In the genomic region with DNA sequence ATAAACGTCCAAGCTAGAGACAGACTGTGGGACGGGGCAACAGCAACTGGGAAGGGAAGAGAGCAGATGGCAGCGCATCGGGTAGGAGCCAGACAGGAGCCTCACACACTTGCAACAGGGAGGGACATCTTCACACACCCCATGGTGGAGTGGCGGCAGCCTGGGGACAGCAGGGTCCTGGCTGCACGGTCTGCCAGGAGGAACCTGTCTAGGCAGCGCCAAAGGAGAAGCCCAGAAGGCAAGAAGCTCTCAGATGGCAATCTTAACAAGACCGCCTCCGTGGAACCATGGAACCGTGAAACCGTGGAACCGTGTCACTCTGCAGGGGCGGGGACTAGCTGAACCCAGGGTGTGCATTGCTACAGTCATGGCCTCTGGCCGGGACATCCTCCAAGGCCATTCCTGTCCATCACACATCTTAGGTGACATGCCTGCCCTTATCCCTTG, we compare ENCODE assay signal across 7 mouse cellular contexts. TPM values are rescaled to one million over a fixed set of nuclear protein-coding genes. Genes with fewer than 3 reads are reported as not detected.
DNase-seq lines count a peak whose midpoint lies in the region; ATAC-seq lines count a peak whose summit lies in the region.

No protein-coding gene starts in this region.

- no peak for ATAC-seq in limb, embryonic 12.5 days (ENCODE audit: insufficient number of reproducible peaks, insufficient read depth, low FRiP score, low TSS enrichment, low read depth)
- ATAC-seq in midbrain, embryonic 14.5 days (ENCODE audit: low FRiP score, low TSS enrichment): no peak

- peak overlapping the region; percentile 37 for H3K27ac ChIP-seq in limb, embryonic 12.5 days
- H3K27ac ChIP-seq in limb, embryonic 10.5 days: no peak overlapping the region; the same call in 1 of the 2 replicates
- peak overlapping the region; percentile 33 for H3K27ac ChIP-seq in forebrain, embryonic 10.5 days
- peak overlapping the region; percentile 41 for H3K27ac ChIP-seq in midbrain, embryonic 14.5 days (replicated peaks; ENCODE audit: low read depth, low read length)

- WGBS in limb, embryonic 12.5 days: 84% methylated on average over 14 of the region's 14 CpGs
- WGBS in limb, embryonic 10.5 days: 86% methylated on average over 14 of the region's 14 CpGs
- 89% methylated on average over 14 of the region's 14 CpGs for WGBS in forebrain, embryonic 10.5 days
- 66% methylated on average over 14 of the region's 14 CpGs for WGBS in midbrain, embryonic 14.5 days

- H3K36me3 ChIP-seq in limb, embryonic 12.5 days: peaks cover 24% of the 10 kb centered on the region
- peaks cover 11% of the 10 kb centered on the region for H3K36me3 ChIP-seq in limb, embryonic 10.5 days
- H3K36me3 ChIP-seq in forebrain, embryonic 10.5 days (replicated peaks): peaks cover 22% of the 10 kb centered on the region
- no peaks in the 10 kb centered on the region for H3K36me3 ChIP-seq in midbrain, embryonic 14.5 days (ENCODE audit: control insufficient read depth, insufficient read depth, low read length)

- no peaks in the 10 kb centered on the region for H3K27me3 ChIP-seq in limb, embryonic 12.5 days
- no peaks in the 10 kb centered on the region for H3K27me3 ChIP-seq in limb, embryonic 10.5 days (ENCODE audit: low read depth, poor library complexity, severe bottlenecking)
- no peaks in the 10 kb centered on the region for H3K27me3 ChIP-seq in forebrain, embryonic 10.5 days (ENCODE audit: poor library complexity, severe bottlenecking)
- no peaks in the 10 kb centered on the region for H3K27me3 ChIP-seq in midbrain, embryonic 14.5 days (ENCODE audit: control insufficient read depth, insufficient read depth, low read length)

- no peak for DNase-seq in limb, embryonic 10.5 days (ENCODE audit: low spot score)
- DNase-seq in cerebellum, adult 9-10 months: peak; percentile 91
- DNase-seq in forebrain, embryonic 10.5 days (ENCODE audit: extremely low spot score, low spot score): no peak
- no peak for DNase-seq in midbrain, embryonic 14.5 days
- DNase-seq in ovary, postnatal 10 days (ENCODE audit: low spot score): no peak
- no peak for DNase-seq in adrenal gland, adult 8-10 months

- no peaks in the 10 kb centered on the region for H3K9me3 ChIP-seq in limb, embryonic 12.5 days
- H3K9me3 ChIP-seq in limb, embryonic 10.5 days (replicated peaks): no peaks in the 10 kb centered on the region
- H3K9me3 ChIP-seq in forebrain, embryonic 10.5 days: no peaks in the 10 kb centered on the region
- H3K9me3 ChIP-seq in midbrain, embryonic 14.5 days (ENCODE audit: control insufficient read depth, low read length): no peaks in the 10 kb centered on the region

- H3K4me2 ChIP-seq in limb, embryonic 12.5 days: no peak overlapping the region
- H3K4me2 ChIP-seq in midbrain, embryonic 14.5 days (ENCODE audit: low read length): no peak overlapping the region

- peaks cover 72% of the 10 kb centered on the region for H3K4me1 ChIP-seq in limb, embryonic 12.5 days (replicated peaks)
- peaks cover 79% of the 10 kb centered on the region for H3K4me1 ChIP-seq in limb, embryonic 10.5 days
- peaks cover 86% of the 10 kb centered on the region for H3K4me1 ChIP-seq in forebrain, embryonic 10.5 days
- H3K4me1 ChIP-seq in midbrain, embryonic 14.5 days (ENCODE audit: control insufficient read depth, insufficient read depth, low read length): peaks cover 46% of the 10 kb centered on the region

- H3K9ac ChIP-seq in limb, embryonic 12.5 days (replicated peaks): no peak overlapping the region
- no peak overlapping the region for H3K9ac ChIP-seq in midbrain, embryonic 14.5 days (replicated peaks; ENCODE audit: low read length)

- no peak overlapping the region for H3K4me3 ChIP-seq in limb, embryonic 12.5 days (replicated peaks)
- H3K4me3 ChIP-seq in limb, embryonic 10.5 days: no peak overlapping the region
- H3K4me3 ChIP-seq in forebrain, embryonic 10.5 days: no peak overlapping the region
- H3K4me3 ChIP-seq in midbrain, embryonic 14.5 days (replicated peaks; ENCODE audit: low read depth, low read length): no peak overlapping the region

RNA-seq across cellular contexts. Expression of gene Ncor2, which starts 50.1 kb away (rescaled TPM):
- polyA plus RNA-seq in limb, embryonic 12.5 days (2016; fragmentation: Nextera tagmentation; extraction: Ambion mirVana): 27.2 and 29.4 TPM in 2 replicates
- 22.4 and 26.8 TPM in 2 replicates for polyA plus RNA-seq in limb, embryonic 10.5 days (2016; fragmentation: Nextera tagmentation; extraction: Ambion mirVana)
- polyA plus RNA-seq in forebrain, embryonic 10.5 days (2016; fragmentation: Nextera tagmentation; extraction: Ambion mirVana): 15.7 and 17.8 TPM in 2 replicates
- polyA plus RNA-seq in midbrain, embryonic 14.5 days (2014; fragmentation: Nextera tagmentation; extraction: Ambion mirVana): 23.7 and 24.0 TPM in 2 replicates
- 100 to 1,000 TPM; 188 to 380 (median 257) TPM for total RNA-seq in adrenal gland, adult 8-10 months (2022)
